Mouse (Mus musculus): Measurements from ENCODE around the gene Mrvi1.

Mrvi1 gene

DNA sequence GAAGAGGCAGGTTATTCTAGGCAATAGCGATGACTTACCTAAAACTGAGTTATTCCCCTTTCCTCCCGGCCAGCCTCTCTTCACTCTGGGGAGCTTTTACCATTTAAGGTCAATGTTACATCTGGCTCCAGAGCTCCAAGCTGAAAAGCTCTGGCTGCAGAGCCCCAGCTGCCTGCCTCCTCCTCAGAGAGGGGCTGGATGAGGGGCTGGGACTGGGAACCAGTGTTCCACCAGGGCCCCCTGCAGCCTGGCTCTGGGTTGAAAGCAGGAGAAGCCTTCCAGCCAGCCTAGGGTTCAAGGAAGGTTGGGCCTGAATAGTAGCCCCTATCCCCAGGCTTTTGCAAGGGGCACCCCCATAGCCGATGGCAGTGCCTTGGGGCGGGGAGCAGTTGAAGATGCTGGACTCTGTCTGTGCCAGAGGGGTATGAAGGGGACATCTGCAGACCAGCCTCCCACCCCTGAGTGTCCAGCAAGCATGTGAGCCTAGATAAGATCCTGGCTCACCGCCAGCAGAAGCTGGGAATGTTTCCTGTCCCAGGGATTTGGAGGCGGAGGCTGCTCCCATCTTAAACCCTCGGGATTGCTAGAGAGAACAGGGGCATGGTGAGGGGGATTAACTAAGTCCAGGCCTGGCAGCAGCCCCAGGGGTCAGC lies at the start of gene Mrvi1:
Gene Mrvi1, minus strand, starts transcription at position 409 of the 653 bp plus-strand sequence.
- no peak for DNase-seq (ENCODE audit: low spot score in 2 of 2)

- no peak for DNase-seq (ENCODE audit: low spot score in 2 of 2)
These were observed 46.8 kb upstream of the Mrvi1 start for GRCm38 (mm10) chr7:111029046-111029553.

DNA sequence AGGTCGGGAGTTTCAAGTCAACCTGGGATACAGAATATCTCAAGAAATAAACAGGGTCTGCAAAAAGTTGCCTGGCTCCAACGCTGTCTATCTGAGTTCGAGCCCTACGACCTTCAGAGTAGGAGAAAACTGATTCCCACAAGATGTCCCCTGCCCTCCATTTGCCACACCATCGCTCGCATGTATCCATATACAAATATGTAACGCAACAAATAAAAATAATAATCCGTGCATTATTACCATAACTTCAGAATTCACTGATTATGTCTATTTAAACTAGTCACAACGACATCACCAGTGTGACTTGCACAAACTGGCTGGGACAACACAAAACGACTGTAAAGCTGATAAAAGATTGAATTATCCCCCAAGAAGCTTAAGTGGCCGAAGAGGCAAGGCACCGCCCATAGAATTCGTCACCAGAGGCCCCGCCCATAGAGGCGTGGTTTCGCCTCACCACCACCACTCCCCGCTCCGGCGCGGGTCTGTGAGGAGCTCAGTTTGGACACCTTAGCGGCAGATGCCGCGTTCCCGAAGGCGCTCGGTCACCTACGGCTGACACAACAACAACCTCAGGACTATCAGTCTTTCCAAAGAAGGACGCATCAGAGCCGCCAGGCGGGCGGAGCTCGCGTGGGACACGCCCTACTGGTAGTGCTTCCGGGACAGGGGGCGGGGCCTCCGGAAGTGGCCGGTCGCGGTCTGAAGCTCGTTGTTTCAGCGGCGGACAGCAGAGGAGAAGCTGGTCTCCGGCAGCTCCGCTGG lies 46.2 kb upstream of the Mrvi1 start, which contains the start of gene Ctr9:
Gene Ctr9, plus strand, starts transcription at position 671 of the 765 bp plus-strand sequence.
- peak; percentile 96 to 98 for DNase-seq (ENCODE audit: low spot score in 2 of 2)

- no peak for DNase-seq (ENCODE audit: low spot score in 2 of 2)
These were observed 42.7 kb upstream of the Mrvi1 start for GRCm38 (mm10) chr7:111024912-111025311.

DNA sequence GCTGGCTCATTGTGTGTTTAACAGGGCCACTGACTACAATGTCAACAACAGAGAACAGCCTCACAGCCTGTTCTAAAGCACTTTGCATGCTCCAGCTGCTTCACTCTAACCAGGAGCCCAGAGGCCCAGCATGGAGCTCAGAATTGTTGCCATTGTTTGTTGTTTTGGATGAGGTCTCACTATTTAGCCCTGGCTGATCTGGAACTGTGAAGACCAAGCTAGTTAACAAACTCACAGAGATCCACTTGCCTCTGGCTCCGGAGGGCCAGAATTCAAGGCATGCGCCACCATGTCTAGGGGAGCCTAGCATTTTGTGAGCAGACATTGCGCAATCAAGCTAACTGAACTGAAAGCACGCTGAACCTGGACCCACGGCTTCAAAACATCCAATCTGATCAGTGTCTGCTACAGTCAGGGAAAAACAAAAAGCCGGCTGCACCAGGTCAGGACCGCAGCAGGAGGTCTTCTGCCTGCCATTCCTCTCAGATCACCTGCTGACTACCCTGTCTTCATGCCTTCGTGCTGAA lies 41.9 kb upstream of the Mrvi1 start:
- DNase-seq (ENCODE audit: low spot score in 2 of 2), result no peak

GRCm38 (mm10) chr7:111020814-111021213 lies 38.6 kb upstream of the Mrvi1 start:
- DNase-seq (ENCODE audit: low spot score in 2 of 2), result no peak

GRCm38 (mm10) chr7:111016921-111017320 lies 34.7 kb upstream of the Mrvi1 start:
- no peak for DNase-seq (ENCODE audit: low spot score in 2 of 2)

- DNase-seq (ENCODE audit: low spot score in 2 of 2), result no peak
These were observed 33.5 kb upstream of the Mrvi1 start for GRCm38 (mm10) chr7:111015731-111016130.

DNA sequence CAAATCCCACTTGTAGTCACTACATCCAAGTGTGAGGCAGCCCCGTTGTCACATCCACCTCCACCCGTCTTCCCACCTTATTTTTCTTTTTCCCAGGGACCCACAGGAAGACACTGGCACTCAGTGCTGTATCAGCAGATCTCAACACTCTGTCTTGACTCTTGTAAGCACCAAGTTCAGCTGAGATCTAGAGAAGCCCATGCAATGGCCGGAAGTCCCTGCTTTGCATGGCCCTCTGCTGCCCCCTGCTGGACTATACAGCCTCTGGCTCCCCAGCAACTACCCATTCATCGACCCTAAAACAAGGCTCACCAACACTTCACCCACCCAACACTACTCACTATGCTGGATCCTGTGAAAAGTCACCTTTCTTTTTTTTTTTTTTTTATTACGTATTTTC lies 32.6 kb upstream of the Mrvi1 start:
- peak; percentile 83 to 94 for DNase-seq (ENCODE audit: low spot score in 2 of 2)

- DNase-seq (ENCODE audit: low spot score in 2 of 2), result no peak
These were observed 31.9 kb upstream of the Mrvi1 start for GRCm38 (mm10) chr7:111014039-111014605.

DNA sequence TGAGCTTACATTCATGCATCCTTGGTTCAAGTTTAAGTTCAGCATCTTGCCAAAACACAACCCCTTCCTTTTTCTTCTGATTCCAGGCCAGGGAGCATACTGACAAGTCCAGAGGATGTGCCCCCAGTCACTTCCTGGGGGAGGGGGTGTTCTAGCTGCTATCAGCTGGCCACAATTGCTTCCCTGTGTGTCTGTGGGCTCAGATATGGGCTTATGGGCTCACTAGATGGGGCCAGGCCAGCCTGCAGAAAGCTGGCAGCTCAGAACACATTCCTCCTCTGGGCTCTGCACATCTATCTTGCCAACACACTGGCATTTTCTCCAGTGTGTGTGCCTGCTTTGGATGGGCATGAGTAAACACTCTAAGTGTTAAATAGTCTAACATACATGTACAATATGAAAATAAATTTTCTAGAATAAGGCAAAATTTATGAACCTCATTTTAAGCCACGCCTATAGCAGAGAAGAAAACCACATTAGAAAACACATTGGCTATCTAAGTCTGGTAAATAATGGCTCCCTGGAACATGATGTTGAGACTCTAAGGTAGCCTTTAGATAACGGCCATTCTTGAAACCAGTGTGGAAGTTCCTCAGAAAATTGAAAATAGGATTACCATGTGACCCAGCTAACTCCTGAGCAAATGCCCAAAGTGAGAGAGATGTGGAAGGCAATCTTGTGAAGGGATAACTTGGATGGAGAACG lies 22.0 kb upstream of the Mrvi1 start:
- DNase-seq (ENCODE audit: low spot score in 2 of 2), result peak; percentile 41 to 53

- no peak for DNase-seq (ENCODE audit: low spot score in 2 of 2)
These were observed 16.9 kb upstream of the Mrvi1 start for GRCm38 (mm10) chr7:110998887-110999827.

DNA sequence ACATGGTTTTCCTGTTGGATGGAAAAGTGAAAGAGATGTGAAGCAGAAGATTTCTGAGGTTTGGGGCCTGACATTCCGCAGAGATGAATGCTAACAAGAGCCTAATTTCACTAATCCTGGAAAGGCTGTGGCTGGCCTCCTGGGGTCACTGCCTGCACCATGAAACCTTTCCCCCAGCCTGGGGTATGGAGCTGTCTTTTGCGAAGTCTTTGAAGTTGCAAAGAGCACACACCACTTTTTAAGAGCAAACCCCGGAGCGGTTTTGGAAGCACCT lies 8.9 kb upstream of the Mrvi1 start:
- DNase-seq (ENCODE audit: low spot score in 2 of 2), result no peak

- DNase-seq (ENCODE audit: low spot score in 2 of 2), result no peak
These were observed 8.3 kb upstream of the Mrvi1 start for GRCm38 (mm10) chr7:110990356-110991220.

- DNase-seq (ENCODE audit: low spot score in 2 of 2), result no peak
These were observed 7.1 kb upstream of the Mrvi1 start for GRCm38 (mm10) chr7:110989286-110989879.

GRCm38 (mm10) chr7:110988081-110988480 lies 5.8 kb upstream of the Mrvi1 start:
- no peak for DNase-seq (ENCODE audit: low spot score in 2 of 2)

GRCm38 (mm10) chr7:110985581-110986265 lies 3.5 kb upstream of the Mrvi1 start:
- DNase-seq (ENCODE audit: low spot score in 2 of 2), result no peak

- no peak for DNase-seq (ENCODE audit: low spot score in 2 of 2)
These were observed 1.4 kb upstream of the Mrvi1 start for GRCm38 (mm10) chr7:110983621-110984020.

DNA sequence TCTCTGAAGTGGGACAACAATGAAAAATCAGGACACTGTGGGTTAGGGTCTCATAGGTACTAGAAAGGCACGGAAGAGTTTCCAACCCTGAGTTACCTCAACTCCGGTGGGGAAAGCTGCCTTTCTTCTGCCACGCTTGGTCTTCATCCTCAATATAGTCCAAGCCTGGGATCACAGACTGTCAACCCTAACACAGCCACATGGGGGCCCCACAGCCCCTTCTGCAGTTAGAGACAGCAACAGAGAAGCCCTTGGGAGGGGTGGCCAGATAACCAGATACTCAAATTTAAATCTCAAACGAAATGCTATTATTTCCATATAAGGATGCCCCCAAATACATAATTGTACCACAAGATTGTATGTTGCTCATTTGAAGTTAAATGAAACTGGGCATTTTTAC lies 503 bp upstream of the Mrvi1 start:
- peak in 1 of 2 experiments; percentile 71 for DNase-seq (ENCODE audit: low spot score in 2 of 2)

All from spleen, postnatal 10 days (tissue).